Mouse (Mus musculus) hematopoietic stem cell, adult 5-6 weeks (primary cell): ENCODE measurements at regions not wholly inside any gene's neighbourhood (a gene's known extent, or its start where the extent isn't known, plus 50 kb on each side); places are given as distances from the start of the nearest gene placed in this dataset.
A peak's percentile ranks its signal among the peaks of the same experiment; 100 is the strongest.

Experiments
- ATAC-seq, 2 experiments: fragments of 125-278 bp in 1 of 2; replicated peaks in 1 of 2; 2 replicates each; pipeline ENCODE4 v1.8.0; 2016 to 2017; ENCODE audit warnings: inconsistent platforms in 2 of 2, mild to moderate bottlenecking in 2 of 2, moderate number of reproducible peaks in 2 of 2, low read depth in 1 of 2, moderate TSS enrichment in 1 of 2; ENCODE audit not compliant: low FRiP score in 2 of 2, poor library complexity in 2 of 2, severe bottlenecking in 2 of 2, insufficient read depth in 1 of 2, low TSS enrichment in 1 of 2

DNA sequence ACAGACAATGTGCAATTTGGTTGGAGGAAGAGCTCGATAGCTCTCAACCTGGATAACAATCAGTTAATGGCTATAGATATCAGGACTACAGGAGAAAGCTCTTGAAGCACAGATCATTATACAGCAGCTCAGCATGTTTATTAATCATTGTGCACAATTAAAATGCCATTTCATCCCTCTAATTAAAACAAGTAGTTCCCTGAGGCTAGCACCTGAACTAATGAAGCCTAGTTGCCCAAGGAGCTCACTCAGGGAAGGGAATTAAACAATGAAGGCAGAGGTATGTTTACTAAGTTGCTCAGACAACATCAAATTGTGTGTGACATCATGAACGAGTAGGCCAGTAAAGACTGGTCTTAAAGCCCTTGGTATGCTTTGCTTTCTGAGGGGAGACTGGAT is 210.3 kb upstream of the Etaa1 start:
- ATAC-seq, result no peak

DNA sequence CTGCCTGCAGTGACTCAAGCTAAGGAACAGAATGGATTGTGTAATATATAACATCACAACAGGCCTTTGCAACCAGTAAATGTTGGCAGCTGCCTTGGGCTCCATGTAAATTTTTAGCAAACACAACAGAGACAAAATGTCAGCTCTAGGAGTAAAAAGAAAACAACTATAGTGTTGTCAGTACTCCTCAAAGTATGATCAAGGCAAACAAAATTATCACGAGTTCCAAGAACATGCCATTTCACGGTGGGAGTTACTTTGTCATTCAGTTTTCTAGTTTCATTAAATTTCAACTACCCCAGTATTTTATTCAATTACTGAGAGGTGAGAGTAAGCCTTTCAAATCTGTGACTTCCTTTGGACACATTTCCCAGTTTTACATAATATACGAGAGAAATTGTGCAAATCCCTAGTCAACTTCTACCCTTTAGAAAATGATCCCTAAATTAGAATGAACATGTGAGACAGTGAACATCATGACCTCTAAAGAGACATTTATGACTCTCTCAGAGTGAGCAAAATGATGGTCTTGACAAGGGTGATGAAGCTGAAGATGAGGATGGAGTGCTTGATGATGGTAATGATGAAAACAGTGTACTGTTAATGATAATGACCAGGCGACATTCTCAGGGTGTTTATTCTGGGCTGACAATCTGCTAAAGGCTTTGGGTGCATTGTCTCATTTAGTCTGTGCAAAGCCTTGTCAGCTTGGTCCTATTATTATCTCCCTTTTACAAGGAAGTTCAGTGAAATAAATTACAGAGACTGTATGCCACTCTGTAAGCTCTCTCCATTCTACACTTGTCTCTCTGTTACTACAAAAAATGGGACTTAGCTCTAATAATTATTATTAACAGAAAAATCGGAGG is 209.7 kb upstream of the Etaa1 start:
- ATAC-seq, result no peak

DNA sequence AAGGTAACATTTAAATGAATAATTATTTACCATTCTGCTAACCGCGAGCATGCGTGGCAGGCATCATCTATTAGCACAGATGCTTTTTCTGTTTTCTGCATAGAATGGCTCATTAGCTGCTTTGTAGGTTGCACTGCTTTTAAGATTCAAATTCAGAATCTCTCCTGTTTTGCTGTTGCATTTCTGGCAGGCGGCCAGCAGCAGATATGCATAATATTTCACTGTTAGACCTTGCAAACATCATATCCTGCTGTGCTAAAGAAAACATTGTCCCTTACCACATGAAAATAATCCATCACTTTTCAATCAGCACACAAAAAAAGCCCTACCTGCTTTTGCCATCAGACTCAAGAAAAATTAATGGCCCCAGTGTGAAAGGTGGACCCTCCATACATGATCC is 202.8 kb upstream of the Etaa1 start:
- ATAC-seq, result no peak

DNA sequence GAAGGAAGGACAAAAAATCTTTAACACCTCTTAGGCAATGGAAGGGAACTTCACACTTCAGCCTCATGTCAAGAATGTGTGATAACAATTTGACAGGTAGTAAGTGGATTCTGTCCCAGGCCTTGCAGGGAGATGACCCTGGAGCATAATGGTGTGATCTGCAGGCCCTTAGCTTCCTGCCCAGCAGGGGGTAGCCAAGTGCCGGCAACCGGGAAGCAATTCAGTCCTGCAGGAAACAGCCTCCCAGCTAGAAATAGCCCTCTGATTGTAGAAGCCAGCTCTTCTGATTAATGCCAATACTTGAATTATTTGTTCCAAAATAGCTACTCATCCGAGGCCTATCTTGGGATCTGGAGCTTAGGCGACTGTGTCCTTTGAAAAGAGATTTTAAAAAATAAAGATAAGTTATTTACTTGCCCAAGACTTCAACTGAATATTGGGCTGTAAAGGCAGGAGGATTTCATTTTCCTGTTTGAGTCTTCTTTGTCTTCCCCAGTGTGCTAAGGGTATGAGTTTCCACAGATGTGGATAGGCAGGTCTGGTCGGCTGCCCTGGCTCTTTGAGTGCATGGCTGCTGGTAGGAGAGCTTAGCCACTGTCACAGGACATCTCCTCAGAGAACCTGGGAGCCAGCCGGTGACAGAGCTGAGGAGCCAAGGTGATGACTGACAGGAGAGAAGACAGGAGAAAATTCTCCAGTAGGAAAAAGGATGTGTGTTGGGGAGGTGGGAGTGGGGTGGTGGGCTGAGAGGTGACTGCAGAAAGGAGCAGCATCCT is 198.3 kb upstream of the Etaa1 start:
- peak; percentile 80 to 82 for ATAC-seq

DNA sequence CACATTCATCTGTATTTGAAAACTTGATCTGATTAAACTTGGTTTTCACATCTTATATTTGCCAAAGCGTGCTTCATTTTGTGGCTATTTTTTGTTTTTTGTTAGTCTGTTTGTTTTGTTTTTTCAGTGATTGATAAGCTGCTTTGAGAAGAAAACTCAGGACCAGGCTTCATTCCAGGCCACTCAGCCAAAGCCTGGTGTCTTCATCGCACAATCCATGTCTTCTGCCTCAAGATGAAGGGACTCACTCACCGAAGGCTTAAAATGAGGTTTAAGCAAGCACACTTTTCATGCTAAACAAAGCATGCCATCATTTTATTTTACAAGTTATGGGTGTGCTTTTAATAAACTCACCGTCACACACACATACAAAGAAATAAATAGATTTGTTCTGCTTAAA is 197.7 kb upstream of the Etaa1 start:
- no peak for ATAC-seq

DNA sequence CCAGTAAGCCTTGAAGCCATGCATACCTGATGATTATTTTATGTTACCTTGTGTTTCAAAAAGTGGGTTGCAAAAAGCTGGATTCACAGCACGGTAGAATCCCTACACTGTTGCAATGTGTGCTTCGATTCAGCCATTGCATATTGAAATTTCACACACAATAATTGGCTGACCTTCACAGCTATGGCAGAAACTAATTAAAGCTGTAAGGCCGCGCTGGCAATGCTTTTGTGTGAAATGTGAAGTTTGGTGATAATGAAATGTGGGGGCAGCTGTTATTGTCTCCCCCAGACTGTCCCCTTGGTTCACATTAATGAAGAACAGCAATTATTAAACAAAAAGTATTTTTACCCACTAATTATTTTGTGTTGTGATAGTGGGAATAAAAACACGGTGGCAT is 173.8 kb upstream of the Etaa1 start:
- ATAC-seq, result no peak

DNA sequence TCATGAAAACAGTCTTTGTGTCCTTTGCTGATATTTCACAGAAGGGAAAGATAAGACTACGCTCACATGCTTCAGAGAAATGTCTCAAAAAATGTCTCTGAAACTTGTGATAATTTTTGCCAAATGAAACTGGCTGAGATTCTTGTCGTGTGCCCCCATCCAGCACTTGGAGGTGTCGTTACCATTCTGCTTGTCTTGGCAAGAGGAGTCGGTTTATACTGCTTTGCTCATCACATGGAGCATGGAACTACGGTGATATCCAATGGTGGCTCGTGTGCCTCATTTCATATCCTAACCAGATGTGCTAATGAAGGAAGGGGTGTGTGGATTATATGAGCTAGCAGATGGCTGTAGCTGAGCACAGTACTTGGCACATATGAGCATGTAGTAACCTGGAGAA is 169.4 kb upstream of the Etaa1 start:
- ATAC-seq, result no peak

DNA sequence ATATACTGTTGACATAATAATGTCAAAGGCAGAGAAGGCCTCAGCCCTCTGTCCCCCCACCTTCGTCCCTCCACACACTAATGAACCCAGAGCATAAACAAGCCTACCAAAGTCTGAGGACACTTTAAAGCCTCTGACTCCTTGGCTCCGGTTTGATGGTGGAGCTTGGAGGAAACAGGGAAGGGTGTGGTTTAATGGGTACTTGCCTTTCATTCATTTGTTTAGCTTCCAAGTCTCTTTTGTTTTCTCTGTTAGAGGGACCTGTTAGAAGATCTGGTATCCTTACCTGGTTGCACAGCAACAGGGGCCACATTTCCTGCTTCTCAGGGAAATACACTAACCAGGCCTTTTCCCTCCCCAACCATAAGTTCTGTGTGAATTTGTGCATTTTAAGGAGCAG is 168.9 kb upstream of the Etaa1 start:
- ATAC-seq, result no peak

DNA sequence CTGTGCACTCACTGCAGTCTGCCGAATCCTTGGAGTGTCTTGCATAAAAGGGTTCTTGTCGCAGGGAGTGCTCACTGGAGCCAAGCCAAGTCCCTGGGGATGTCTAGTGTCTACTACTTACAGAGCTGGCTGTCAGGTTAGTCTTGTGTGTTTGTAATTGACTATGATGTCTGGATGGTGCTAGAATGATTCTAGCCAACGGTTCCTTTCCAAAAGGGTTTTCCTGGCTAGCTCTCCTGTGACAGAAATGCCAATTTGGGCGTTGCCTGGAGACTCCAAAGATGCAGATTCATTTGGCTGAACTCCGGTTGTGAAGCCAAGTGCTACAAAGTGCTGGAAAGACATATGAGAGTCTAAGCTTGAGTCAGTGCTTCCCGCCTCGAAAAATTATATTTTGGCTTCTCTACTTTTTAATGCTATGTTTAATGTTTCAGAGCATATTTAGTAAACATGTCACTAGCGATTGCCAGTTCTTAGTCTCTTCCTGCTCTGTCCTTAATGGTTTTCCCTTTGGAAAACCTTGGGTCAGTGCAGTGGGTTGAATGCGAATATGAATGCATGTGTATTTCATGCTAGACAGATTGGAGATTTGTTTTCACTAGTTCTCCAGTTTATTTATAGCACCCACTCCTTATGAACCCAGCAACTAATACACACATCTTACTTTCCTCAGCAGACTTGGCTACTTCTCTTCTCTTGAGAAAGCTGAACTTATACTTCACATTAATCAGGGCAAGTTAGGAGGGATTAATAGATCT is 162.2 kb upstream of the Etaa1 start:
- ATAC-seq, result no peak

DNA sequence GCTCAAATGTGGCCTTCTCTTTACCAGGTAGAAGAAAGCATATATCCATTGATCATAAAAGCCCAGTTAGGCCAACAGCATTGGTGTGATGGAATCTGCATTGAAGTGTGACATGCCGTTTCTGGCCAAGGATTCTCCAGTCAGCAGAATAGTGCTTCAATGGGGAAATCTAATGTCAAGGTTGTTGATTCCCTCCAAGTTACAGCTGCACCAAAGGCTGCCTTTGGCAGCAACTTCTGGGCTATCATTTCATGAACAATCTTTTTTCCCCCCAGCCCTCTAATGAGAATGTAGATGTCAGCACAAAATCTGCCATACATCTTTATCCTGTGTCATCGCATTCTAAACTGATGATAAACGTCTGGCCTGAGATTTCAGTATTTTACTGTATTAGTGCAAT is 149.2 kb upstream of the Etaa1 start:
- no peak for ATAC-seq

DNA sequence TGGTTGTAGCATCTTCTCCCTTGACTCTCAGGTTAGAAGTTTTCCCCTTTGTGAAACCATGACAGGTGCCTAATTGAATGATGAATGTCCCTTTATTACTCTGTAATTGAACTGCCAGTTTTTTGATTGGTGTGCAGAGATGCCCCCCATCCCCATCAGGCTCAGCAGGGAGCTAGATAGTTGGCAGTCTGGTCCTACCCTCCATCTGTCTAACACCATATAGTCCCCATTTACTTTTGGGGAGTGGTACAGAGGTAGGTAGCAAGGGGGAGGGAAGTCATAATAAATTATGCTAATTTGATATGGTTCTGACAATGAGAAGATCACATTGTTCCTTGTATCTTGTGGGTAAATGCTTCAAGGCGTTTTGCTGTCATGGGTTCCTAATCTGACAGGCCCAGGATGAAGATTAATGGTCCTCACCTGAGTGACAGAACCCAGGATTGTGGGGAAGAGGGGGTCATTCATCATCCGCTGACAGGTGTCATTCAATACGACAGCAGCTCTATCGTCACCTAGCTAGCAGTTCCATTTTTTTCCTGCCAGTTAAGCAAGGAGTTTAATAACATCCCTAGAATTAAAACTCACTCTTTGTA is 122.3 kb upstream of the Etaa1 start:
- no peak for ATAC-seq

DNA sequence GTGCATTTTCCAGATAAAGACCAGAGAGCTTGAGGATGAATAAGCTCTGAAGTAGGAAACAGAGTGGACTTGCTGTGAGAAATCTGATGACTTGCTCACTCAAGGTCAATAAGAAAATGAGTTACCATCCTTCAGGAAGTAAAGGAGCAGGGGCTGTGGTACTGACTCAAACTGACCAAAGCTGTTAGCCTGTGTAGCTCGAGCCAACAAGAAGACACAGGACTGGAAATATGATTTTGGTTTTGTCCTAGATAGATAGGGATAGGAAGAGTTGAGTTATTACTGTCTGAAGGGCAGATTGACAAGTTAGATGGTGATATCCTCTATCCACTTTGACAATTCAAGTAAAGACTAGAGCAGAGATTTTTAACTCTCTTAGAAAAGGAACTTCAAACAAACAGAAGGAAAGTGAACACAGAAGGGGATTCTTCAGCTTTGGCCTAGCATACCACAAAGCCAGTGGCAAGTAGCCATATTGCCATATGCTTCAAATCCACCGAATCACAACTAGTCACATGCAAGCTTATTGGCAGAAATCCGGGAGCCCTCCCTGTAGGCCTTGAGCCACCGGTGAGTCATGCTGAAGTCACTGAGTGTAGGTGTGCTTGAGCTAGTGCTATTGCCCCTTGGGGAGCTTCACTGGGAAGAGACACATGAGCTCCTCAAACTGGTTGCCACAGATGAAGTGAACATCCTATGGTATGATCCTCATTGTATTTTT is 117.1 kb upstream of the Etaa1 start:
- ATAC-seq, result no peak

DNA sequence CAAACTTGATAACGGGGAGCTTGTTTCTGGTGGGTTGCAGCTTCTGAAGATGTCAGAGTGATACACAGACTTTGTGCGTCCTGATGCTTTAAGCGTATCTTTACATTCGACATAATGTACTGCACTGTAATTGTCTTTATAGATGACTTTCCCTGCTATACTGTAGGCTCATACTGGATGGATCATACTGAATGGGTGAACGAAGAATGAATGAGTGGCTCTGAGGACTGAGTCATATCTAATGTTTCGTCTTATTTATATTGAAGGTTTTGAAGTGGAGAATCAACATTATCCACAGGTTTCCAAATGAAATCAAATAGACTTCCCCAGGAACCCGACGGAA is 116.3 kb upstream of the Etaa1 start:
- ATAC-seq, result no peak

DNA sequence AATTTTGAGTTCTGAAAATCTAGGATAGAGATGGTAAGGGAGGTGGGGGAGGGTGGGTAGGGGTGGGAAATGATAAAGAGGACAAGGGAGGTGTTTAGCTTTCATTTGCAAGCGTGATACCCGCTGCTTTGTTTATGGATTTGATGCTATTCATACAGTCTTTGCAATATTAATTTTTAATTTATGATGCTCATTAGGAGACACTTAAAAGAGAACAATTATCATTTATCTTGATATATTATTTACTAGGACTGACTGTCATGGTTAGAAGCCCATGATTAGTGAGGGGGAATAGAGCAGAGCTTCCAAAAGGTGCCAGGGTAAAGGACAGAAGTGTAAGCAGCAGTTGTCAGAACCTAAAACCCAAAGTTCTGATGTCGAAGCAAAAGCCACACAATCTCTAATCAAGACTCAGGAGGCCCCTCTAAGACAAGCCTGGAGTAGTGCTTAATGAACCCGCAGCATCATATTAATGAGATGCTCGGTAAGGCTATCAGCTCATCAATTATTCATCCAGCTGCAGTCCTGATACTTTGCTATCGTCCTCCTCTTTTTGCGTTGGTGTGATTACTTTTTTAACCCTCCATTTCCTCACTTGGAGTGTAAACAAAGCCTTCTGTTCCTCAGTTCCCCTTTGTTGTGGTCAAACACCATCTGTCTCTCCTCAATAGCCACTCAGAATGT is 115.8 kb upstream of the Etaa1 start:
- no peak for ATAC-seq

DNA sequence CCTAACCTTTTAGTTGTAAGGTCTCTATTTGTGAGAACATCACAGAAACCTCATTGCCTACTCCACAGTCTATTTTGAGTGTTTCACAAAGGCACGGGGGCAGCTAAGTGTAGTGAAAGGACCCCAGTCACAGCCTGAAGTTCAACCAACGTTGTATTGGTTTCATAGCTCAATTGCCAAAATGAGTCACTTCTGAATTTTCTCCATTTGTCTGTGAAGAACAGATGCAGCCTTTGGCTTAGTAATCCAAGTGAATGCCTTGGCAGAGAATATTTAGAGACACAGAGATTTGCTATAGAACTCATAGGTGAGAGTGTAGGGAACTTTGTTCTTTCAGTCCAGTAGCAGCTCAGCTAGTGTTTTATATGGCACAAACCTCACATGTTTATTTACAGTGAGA is 114.4 kb upstream of the Etaa1 start:
- ATAC-seq, result no peak

DNA sequence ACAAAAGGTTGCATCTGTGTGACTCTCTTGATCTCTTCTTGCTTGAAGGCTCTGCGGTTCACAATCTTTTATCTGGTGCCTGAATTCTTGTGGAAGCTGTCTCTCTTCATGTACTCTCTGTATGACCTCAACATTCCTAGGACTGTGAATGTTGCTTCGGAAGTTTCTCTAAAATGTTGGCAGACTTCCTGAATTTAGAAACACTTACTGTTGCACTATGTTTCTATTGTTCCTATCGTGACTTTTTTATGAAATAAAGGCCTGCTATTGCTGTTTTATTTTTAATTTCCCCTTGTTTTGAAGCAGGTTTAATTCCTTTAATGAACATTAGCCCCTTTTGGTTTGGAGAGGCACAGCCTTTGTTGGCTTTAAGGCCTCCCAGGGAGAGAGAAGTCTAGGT is 114.0 kb upstream of the Etaa1 start:
- no peak for ATAC-seq

DNA sequence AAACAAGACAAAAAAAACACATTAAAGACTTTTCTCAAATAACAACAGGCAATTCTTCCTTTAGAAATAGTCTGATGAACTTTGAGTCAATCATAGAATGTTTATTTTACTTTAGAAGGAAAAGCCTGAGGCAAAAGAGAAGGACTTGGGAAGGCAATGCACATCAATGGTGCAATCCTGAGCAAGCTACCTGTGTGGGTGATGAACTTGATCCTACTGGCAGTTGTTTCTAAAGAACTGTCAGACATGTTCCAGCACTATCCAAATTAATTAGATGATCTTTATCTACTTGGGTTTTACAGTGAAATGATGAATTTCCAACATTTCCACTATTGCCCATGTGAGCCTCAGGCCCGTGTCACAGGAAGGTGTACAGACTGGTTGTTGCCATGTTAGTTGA is 87.9 kb upstream of the Etaa1 start:
- no peak for ATAC-seq
